In the genomic region with DNA sequence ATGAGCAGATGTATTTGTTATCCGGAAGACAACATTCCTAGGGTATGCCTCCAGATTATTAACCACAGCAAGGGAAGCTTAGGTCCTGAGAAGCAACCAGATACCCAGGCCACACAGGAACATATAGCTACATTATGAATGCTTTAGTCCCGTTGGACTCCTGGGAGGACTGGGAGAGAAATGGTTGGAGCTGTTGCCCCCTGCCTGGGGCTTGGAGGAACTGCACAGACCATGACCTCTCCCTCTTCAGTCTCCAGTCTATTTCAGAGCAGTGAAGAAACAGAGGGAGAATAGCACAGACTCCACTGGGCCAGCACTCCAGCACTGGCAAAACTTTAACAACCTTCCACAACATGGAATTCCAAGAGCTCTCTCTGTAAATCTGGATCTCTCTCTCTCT, we compare ENCODE assay signal across 9 mouse cellular contexts. TPM values are rescaled to one million over a fixed set of nuclear protein-coding genes. Genes with fewer than 3 reads are reported as not detected.
DNase-seq lines count a peak whose midpoint lies in the region; TF ChIP-seq lines count a peak whose summit lies in the region.
"Had no signal": no experiment of that assay in that cellular context is flagged by ENCODE, and none has a peak within 500 bp of the region (broad histone marks: within the 10 kb centered on the region; RNA-seq: fewer than 3 reads in every experiment).

No protein-coding gene starts in this region.

- H3K4me3 ChIP-seq in layer of hippocampus, adult 2 months, result no peak overlapping the region
- H3K4me3 ChIP-seq: neural tube, embryonic 12.5 days had no signal

- peak overlapping the region; percentile 91 for H3K27ac ChIP-seq in layer of hippocampus, adult 2 months
- H3K27ac ChIP-seq: neural tube, embryonic 12.5 days had no signal

- no peaks in the 10 kb centered on the region for H3K27me3 ChIP-seq in splenic B cell, adult 2 months (ENCODE audit: control insufficient read depth, insufficient read depth, low read length, poor library complexity, severe bottlenecking)
- H3K27me3 ChIP-seq: neural tube, embryonic 12.5 days had no signal

- TF ChIP-seq CTCF in layer of hippocampus, adult 2 months (conservative IDR thresholded peaks at IDR 0.05), result peak; percentile 83

- DNase-seq in layer of hippocampus, adult 2 months (ENCODE audit: low spot score in 2 of 2), result no peak
- DNase-seq in layer of hippocampus, postnatal 36 days, result no peak
- peak; percentile 55 for DNase-seq in MN1 (ENCODE audit: low spot score)
- peak; percentile 74 to 76 for DNase-seq in cerebellum, postnatal 10 days
- peak; percentile 35 for DNase-seq in liver
- DNase-seq in splenic B cell, adult 2 months (ENCODE audit: low read depth, low spot score), result peak; percentile 23
- DNase-seq in right cerebral cortex, postnatal 10 days (ENCODE audit: low spot score in 2 of 2), result no peak
- DNase-seq in layer of hippocampus, postnatal 25 days (ENCODE audit: extremely low spot score in 1 of 2, low spot score in 1 of 2), result no peak

- no peaks in the 10 kb centered on the region for H3K36me3 ChIP-seq in splenic B cell, adult 2 months (ENCODE audit: control insufficient read depth, insufficient read depth, low read length, poor library complexity, severe bottlenecking)
- H3K36me3 ChIP-seq: neural tube, embryonic 12.5 days had no signal

RNA-seq across cellular contexts. Expression of a gene that starts 17.9 kb away (rescaled TPM):
- 100 to 1,000 TPM; 177 to 193 TPM for total RNA-seq in layer of hippocampus, adult 2 months (2021)
- 100 to 1,000 TPM; 180 to 182 TPM for total RNA-seq in layer of hippocampus, postnatal 36 days (2021)
- total RNA-seq in layer of hippocampus, postnatal 25 days (2021), result 100 to 1,000 TPM; 159 to 167 TPM

Comparison
In these comparisons a context has a peak if more than half of its experiments do, and no peak if none do; other contexts are left out.
1. DNase-seq: peak in MN1 (single experiment), cerebellum, postnatal 10 days (2 of 2), liver (single experiment) and splenic B cell, adult 2 months (single experiment); none in layer of hippocampus, adult 2 months (0 of 2), layer of hippocampus, postnatal 36 days (0 of 2), right cerebral cortex, postnatal 10 days (0 of 2) and layer of hippocampus, postnatal 25 days (0 of 2).